Mouse (Mus musculus): Measurements from ENCODE around the gene Clybl. TPM values are rescaled to one million over a fixed set of nuclear protein-coding genes. Genes with fewer than 3 reads are reported as not detected.

The Clybl gene
- polyA plus RNA-seq, 1 experiment from 2014 or later: 22.1 TPM

DNA sequence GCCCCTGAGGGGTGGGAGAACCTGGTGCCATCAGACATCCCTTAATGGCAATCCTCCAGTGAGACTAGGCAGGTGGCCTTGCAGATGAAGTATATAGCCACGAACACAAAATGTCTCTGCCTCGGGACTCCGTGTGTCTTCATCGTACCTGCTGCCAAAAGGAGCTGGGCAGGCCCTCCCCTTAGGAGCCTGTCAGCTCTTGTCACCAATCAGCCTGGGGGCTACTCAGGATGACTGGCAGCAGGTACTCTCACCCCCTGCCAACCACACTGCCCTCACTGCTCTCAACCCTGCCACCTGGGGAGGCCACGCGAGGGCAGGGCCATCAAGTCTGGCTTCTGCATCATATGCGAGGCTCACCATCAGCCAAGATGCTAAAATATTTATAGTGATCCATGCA lies 166.6 kb downstream of the Clybl start:
- Histone ChIP-seq H3K4me1 (ENCODE audit: control insufficient read depth, low read depth, low read length) (no peaks in the 10 kb centered on the region), H3K9me3 (replicated peaks; ENCODE audit: control insufficient read depth, low read length) (no peaks in the 10 kb centered on the region), H3K9ac (ENCODE audit: low read depth, low read length) (no peak overlapping the region), H3K36me3 (ENCODE audit: control insufficient read depth, insufficient read depth) (no peaks in the 10 kb centered on the region), H3K4me2 (ENCODE audit: low read depth, low read length) (no peak overlapping the region), H3K27ac (ENCODE audit: low read length) (no peak overlapping the region), H3K27me3 (ENCODE audit: control insufficient read depth, insufficient read depth, low read depth, low read length) (no peaks in the 10 kb centered on the region), H3K4me3 (ENCODE audit: low read depth, low read length) (no peak overlapping the region)
- no peak for ATAC-seq (ENCODE audit: low read depth)
- WGBS (ENCODE audit: insufficient replicate concordance): 83% methylated on average over 7 of the region's 7 CpGs

DNA sequence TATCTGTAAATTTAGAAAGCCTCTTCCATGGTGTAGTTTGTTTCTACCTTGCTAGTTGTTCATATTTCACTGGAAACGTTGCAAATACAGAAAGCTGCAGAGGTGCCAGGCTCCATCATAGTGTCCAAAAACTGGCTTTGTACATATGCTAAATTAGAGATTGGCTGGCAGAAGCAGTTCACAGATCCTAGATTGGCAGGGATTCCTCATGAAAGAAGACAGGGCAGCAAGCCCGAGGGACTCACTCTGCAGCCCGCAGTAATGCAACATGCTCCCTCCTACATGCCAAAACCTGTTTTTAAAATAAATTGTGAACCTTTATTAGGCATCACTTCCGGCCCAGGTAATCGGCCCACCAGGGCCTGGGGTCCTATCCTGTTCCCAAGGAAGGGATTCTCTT lies 167.8 kb downstream of the Clybl start:
- ATAC-seq (ENCODE audit: low read depth): no peak
- Histone ChIP-seq H3K4me1 (ENCODE audit: control insufficient read depth, low read depth, low read length) (no peaks in the 10 kb centered on the region), H3K27ac (ENCODE audit: low read length) (no peak overlapping the region), H3K4me2 (ENCODE audit: low read depth, low read length) (no peak overlapping the region), H3K36me3 (ENCODE audit: control insufficient read depth, insufficient read depth) (no peaks in the 10 kb centered on the region), H3K27me3 (ENCODE audit: control insufficient read depth, insufficient read depth, low read depth, low read length) (no peaks in the 10 kb centered on the region), H3K9me3 (replicated peaks; ENCODE audit: control insufficient read depth, low read length) (no peaks in the 10 kb centered on the region), H3K4me3 (ENCODE audit: low read depth, low read length) (no peak overlapping the region), H3K9ac (ENCODE audit: low read depth, low read length) (no peak overlapping the region)
- 65% methylated on average over 5 of the region's 5 CpGs for WGBS (ENCODE audit: insufficient replicate concordance)

DNA sequence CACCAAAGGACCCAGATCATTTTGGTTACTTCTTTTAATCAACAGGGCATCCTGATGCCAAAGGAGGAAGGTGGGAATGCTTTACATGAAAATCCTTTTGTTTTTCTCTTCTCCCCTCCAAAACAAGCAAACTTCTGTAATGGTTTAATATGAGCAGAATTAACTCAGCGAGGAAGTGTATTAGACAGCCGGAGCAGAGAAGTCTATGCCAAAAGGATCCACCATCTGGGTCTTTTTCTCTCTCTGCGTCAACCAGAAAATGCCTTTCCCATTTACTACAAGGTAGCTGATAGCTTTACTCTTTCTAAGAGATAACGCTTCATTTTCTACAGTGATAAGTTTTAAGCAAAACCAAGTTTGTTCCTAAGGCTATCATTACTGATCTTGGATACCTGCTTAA lies 168.3 kb downstream of the Clybl start:
- no peak for ATAC-seq (ENCODE audit: low read depth)

DNA sequence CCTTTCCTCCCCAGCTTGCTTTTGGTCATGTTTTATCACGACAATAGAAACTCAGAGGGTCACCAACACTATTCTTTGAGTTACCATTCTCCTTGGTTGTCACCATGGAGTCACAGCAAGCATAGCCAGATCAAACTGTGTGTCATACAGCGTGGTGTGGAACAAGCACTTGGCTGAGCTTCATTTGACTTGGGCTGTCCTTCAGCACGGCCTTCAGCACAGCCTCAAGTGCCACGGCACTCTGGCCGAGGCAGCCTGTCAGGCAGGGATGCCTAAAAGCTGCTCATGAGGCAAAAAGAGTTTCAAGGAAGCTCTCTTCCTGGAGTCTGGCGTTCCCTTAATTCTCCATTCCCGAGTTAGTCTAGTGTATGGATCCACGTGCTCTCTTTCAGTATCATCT lies 169.3 kb downstream of the Clybl start:
- WGBS (ENCODE audit: insufficient replicate concordance): 74% methylated on average over 8 of the region's 8 CpGs
- ATAC-seq (ENCODE audit: low read depth): no peak
- no peak overlapping the region for H3K9ac ChIP-seq (ENCODE audit: low read depth, low read length)
- no peak overlapping the region for H3K4me2 ChIP-seq (ENCODE audit: low read depth, low read length)
- no peak overlapping the region for H3K27ac ChIP-seq (ENCODE audit: low read length)
- H3K4me1 ChIP-seq (ENCODE audit: control insufficient read depth, low read depth, low read length): no peaks in the 10 kb centered on the region
- H3K27me3 ChIP-seq (ENCODE audit: control insufficient read depth, insufficient read depth, low read depth, low read length): no peaks in the 10 kb centered on the region
- H3K4me3 ChIP-seq (ENCODE audit: low read depth, low read length): no peak overlapping the region
- H3K9me3 ChIP-seq (replicated peaks; ENCODE audit: control insufficient read depth, low read length): no peaks in the 10 kb centered on the region
- no peaks in the 10 kb centered on the region for H3K36me3 ChIP-seq (ENCODE audit: control insufficient read depth, insufficient read depth)

More for the DNA sequence above, 168.3 kb downstream of the Clybl start:
- no peak overlapping the region for H3K27ac ChIP-seq (ENCODE audit: low read length)
- H3K4me2 ChIP-seq (ENCODE audit: low read depth, low read length): no peak overlapping the region
- no peak overlapping the region for H3K4me3 ChIP-seq (ENCODE audit: low read depth, low read length)
- WGBS (ENCODE audit: insufficient replicate concordance): 74% methylated on average over 4 of the region's 4 CpGs
- H3K36me3 ChIP-seq (ENCODE audit: control insufficient read depth, insufficient read depth): no peaks in the 10 kb centered on the region
- H3K27me3 ChIP-seq (ENCODE audit: control insufficient read depth, insufficient read depth, low read depth, low read length): no peaks in the 10 kb centered on the region
- no peaks in the 10 kb centered on the region for H3K9me3 ChIP-seq (replicated peaks; ENCODE audit: control insufficient read depth, low read length)
- no peak overlapping the region for H3K9ac ChIP-seq (ENCODE audit: low read depth, low read length)
- no peaks in the 10 kb centered on the region for H3K4me1 ChIP-seq (ENCODE audit: control insufficient read depth, low read depth, low read length)

DNA sequence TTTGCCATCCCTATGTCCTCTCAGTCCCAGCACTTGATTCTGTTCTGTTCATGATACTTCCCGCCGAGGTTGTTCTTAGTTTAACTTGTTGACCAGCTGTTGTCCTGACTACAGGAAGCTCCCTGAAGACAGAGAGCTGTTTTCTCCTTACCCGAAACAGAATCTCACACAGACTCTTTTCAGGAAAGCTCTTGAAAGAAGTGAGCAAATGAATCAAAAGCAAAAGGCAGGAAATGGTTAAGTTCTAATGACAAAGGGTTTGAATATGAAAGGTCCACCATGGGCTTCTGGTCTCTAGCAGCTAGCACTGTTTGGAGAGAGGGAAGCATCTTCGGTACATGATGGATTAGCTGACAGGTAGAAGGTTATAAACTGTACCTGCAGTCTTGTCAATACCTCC lies 175.8 kb downstream of the Clybl start:
- Histone ChIP-seq H3K9ac (ENCODE audit: low read depth, low read length) (no peak overlapping the region), H3K27ac (ENCODE audit: low read length) (no peak overlapping the region), H3K4me1 (ENCODE audit: control insufficient read depth, low read depth, low read length) (no peaks in the 10 kb centered on the region), H3K36me3 (ENCODE audit: control insufficient read depth, insufficient read depth) (no peaks in the 10 kb centered on the region), H3K4me2 (ENCODE audit: low read depth, low read length) (no peak overlapping the region), H3K27me3 (ENCODE audit: control insufficient read depth, insufficient read depth, low read depth, low read length) (no peaks in the 10 kb centered on the region), H3K9me3 (replicated peaks; ENCODE audit: control insufficient read depth, low read length) (no peaks in the 10 kb centered on the region), H3K4me3 (ENCODE audit: low read depth, low read length) (no peak overlapping the region)
- WGBS (ENCODE audit: insufficient replicate concordance): 66% methylated on average over 4 of the region's 4 CpGs
- ATAC-seq (ENCODE audit: low read depth): no peak

DNA sequence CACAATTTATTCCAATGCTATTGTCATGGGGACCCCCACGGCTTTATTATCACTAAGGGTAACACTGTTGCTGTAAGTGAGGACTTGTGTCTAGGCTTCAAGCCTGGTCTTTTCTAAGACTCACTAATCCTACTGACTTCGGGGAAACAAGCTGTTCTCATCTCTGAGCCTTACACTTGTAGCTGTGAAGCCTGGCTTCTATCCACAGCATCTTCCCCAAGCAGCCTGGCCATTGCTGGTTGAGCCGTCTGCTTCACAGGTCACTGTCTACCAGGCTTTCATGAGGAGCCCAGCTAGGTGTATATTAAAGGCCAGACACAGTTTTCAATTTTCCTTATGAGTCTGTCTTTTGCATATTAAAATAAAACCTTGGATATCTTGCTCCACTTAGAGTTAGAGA lies 177.1 kb downstream of the Clybl start:
- ATAC-seq (ENCODE audit: low read depth): no peak
- Histone ChIP-seq H3K4me2 (ENCODE audit: low read depth, low read length) (no peak overlapping the region), H3K27ac (ENCODE audit: low read length) (no peak overlapping the region), H3K4me1 (ENCODE audit: control insufficient read depth, low read depth, low read length) (no peaks in the 10 kb centered on the region), H3K9me3 (replicated peaks; ENCODE audit: control insufficient read depth, low read length) (no peaks in the 10 kb centered on the region), H3K4me3 (ENCODE audit: low read depth, low read length) (no peak overlapping the region), H3K27me3 (ENCODE audit: control insufficient read depth, insufficient read depth, low read depth, low read length) (no peaks in the 10 kb centered on the region), H3K9ac (ENCODE audit: low read depth, low read length) (no peak overlapping the region), H3K36me3 (ENCODE audit: control insufficient read depth, insufficient read depth) (no peaks in the 10 kb centered on the region)
- WGBS (ENCODE audit: insufficient replicate concordance): 53% methylated on average over 3 of the region's 3 CpGs

DNA sequence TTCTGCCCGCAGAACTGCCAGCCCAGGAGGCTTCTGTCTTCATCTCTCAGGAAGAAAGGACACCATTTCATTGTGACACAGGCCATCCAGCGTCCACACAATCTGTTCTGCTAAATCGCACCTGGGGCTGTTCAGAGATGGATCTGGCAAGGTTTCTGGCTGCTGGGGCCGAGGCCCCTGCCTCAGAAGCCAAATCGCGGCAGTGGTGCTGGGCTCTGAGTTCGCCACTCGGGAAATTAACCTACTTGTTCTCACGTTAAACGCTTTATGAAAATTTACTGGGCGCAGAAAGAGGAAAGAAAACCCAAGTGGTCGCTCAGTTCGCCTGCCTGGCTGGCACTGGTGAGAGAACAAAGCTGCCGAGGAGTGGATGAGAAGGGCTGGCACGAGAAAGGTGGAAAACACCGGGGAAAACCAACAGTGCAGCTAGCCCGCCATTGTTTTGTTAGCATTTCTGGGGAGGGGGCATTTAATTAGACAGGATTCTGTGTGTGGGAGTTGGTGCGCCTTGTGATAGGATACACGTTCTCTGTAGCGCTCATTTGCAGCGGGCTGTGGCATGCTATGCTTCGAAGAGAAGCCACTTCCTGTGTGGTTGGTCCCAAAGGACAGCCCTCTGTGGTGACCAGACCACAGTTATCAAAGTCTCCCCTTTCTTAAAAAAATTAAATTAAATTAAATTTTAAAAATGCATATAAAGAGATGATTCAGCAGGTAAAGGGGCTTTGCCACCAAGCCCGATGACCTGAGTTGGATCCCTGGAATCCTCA lies 177.8 kb downstream of the Clybl start:
- no peak overlapping the region for H3K27ac ChIP-seq (ENCODE audit: low read length)
- no peaks in the 10 kb centered on the region for H3K36me3 ChIP-seq (ENCODE audit: control insufficient read depth, insufficient read depth)
- no peak for ATAC-seq (ENCODE audit: low read depth)
- no peaks in the 10 kb centered on the region for H3K4me1 ChIP-seq (ENCODE audit: control insufficient read depth, low read depth, low read length)
- H3K27me3 ChIP-seq (ENCODE audit: control insufficient read depth, insufficient read depth, low read depth, low read length): no peaks in the 10 kb centered on the region
- no peak overlapping the region for H3K4me3 ChIP-seq (ENCODE audit: low read depth, low read length)
- WGBS (ENCODE audit: insufficient replicate concordance): 66% methylated on average over 23 of the region's 23 CpGs
- H3K9me3 ChIP-seq (replicated peaks; ENCODE audit: control insufficient read depth, low read length): no peaks in the 10 kb centered on the region
- no peak overlapping the region for H3K9ac ChIP-seq (ENCODE audit: low read depth, low read length)
- no peak overlapping the region for H3K4me2 ChIP-seq (ENCODE audit: low read depth, low read length)

DNA sequence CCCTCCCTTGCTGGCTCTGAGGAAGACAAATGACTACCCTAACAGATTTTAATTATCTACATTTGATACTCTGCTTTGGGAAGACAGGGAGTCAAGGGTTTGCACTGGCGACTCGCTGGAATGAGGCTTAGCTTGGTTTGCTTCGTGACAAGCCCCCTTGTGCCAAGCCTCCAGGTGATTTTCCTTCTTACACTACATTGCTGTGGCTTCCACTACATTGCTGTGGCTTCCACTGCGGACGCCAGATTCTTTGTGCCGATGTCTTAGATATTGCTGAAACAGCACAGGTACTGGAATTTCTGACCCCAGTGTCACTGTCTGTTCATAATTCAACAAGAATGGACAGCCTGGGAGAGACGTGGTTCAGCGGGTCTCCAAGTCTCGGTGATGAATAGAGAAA lies 180.3 kb downstream of the Clybl start:
- Histone ChIP-seq H3K4me2 (ENCODE audit: low read depth, low read length) (no peak overlapping the region), H3K27me3 (ENCODE audit: control insufficient read depth, insufficient read depth, low read depth, low read length) (no peaks in the 10 kb centered on the region), H3K9ac (ENCODE audit: low read depth, low read length) (no peak overlapping the region), H3K27ac (ENCODE audit: low read length) (no peak overlapping the region), H3K4me1 (ENCODE audit: control insufficient read depth, low read depth, low read length) (no peaks in the 10 kb centered on the region), H3K9me3 (replicated peaks; ENCODE audit: control insufficient read depth, low read length) (no peaks in the 10 kb centered on the region), H3K4me3 (ENCODE audit: low read depth, low read length) (no peak overlapping the region), H3K36me3 (ENCODE audit: control insufficient read depth, insufficient read depth) (no peaks in the 10 kb centered on the region)
- 74% methylated on average over 9 of the region's 9 CpGs for WGBS (ENCODE audit: insufficient replicate concordance)
- no peak for ATAC-seq (ENCODE audit: low read depth)

DNA sequence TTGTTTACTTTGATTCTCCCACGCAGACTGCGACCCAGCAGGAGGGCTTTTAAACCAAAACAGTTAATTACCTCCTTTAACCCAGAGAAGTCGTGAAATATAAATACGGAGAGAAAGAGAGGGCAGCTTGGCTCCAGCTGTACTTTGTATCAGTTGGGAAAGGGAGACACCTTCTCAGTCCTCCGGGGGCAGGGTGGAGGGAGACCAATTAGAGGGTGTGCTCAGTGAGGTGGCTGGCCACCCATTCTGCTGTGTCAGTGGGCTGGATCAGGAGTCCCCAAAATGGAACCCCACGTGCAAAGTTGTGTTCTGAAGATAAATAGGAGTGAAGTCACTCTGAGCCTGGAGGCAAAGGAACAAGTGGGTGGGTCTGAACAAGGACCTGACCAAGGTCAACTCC lies 181.7 kb downstream of the Clybl start:
- H3K4me3 ChIP-seq (ENCODE audit: low read depth, low read length): no peak overlapping the region
- ATAC-seq (ENCODE audit: low read depth): no peak
- H3K9me3 ChIP-seq (replicated peaks; ENCODE audit: control insufficient read depth, low read length): no peaks in the 10 kb centered on the region
- H3K4me1 ChIP-seq (ENCODE audit: control insufficient read depth, low read depth, low read length): no peaks in the 10 kb centered on the region
- H3K36me3 ChIP-seq (ENCODE audit: control insufficient read depth, insufficient read depth): no peaks in the 10 kb centered on the region
- no peak overlapping the region for H3K9ac ChIP-seq (ENCODE audit: low read depth, low read length)
- no peak overlapping the region for H3K4me2 ChIP-seq (ENCODE audit: low read depth, low read length)
- H3K27me3 ChIP-seq (ENCODE audit: control insufficient read depth, insufficient read depth, low read depth, low read length): no peaks in the 10 kb centered on the region
- no peak overlapping the region for H3K27ac ChIP-seq (ENCODE audit: low read length)
- WGBS (ENCODE audit: insufficient replicate concordance): 34% methylated on average over 6 of the region's 6 CpGs

Data from liver, embryonic 16.5 days (tissue).